Mouse (Mus musculus): Measurements from ENCODE around the gene Cachd1.

The Cachd1 gene

GRCm38 (mm10) chr4:100994442-100995255 is 218.2 kb downstream of the Cachd1 start:
- WGBS, result 90% methylated on average over 18 of the region's 18 CpGs

GRCm38 (mm10) chr4:100995617-100996016 is 219.1 kb downstream of the Cachd1 start:
- WGBS, result 89% methylated on average over 5 of the region's 5 CpGs

GRCm38 (mm10) chr4:100996060-100996651 is 219.7 kb downstream of the Cachd1 start:
- WGBS, result 46% methylated on average over 4 of the region's 4 CpGs

GRCm38 (mm10) chr4:100998145-100998544 is 221.7 kb downstream of the Cachd1 start:
- WGBS, result 5% methylated on average over 2 of the region's 2 CpGs

- WGBS, result 58% methylated on average over 8 of the region's 8 CpGs
These were observed 222.4 kb downstream of the Cachd1 start for GRCm38 (mm10) chr4:100998906-100999305.

- 95% methylated on average over 3 of the region's 3 CpGs for WGBS
These were observed 224.1 kb downstream of the Cachd1 start for GRCm38 (mm10) chr4:101000622-101001021.

GRCm38 (mm10) chr4:101001073-101001472 is 224.6 kb downstream of the Cachd1 start:
- WGBS, result 76% methylated on average over 6 of the region's 6 CpGs

GRCm38 (mm10) chr4:101002961-101003360 is 226.5 kb downstream of the Cachd1 start:
- WGBS, result 90% methylated on average over 16 of the region's 16 CpGs

- 60% methylated on average over 5 of the region's 5 CpGs for WGBS
These were observed 231.9 kb downstream of the Cachd1 start for GRCm38 (mm10) chr4:101008362-101008769.

GRCm38 (mm10) chr4:101009092-101009491 is 232.6 kb downstream of the Cachd1 start:
- WGBS, result 87% methylated on average over 4 of the region's 4 CpGs

GRCm38 (mm10) chr4:101017806-101018205 is 241.3 kb downstream of the Cachd1 start:
- 69% methylated on average over 4 of the region's 4 CpGs for whole genome bisulfite sequencing

GRCm38 (mm10) chr4:101020596-101020995 is 244.1 kb downstream of the Cachd1 start, which contains the start of gene Gm10577:
Gene Gm10577, minus strand, starts transcription at chr4:101020696.
- WGBS, result 70% methylated on average over 4 of the region's 4 CpGs

GRCm38 (mm10) chr4:101026566-101026965 is 250.1 kb downstream of the Cachd1 start:
- 32% methylated on average over 5 of the region's 5 CpGs for WGBS

GRCm38 (mm10) chr4:101026995-101027394 is 250.5 kb downstream of the Cachd1 start:
- 56% methylated on average over 2 of the region's 2 CpGs for WGBS

- WGBS, result 82% methylated on average over 9 of the region's 9 CpGs
These were observed 251.5 kb downstream of the Cachd1 start for GRCm38 (mm10) chr4:101027852-101028411.

- 77% methylated on average over 3 of the region's 3 CpGs for WGBS
These were observed 256.6 kb downstream of the Cachd1 start for GRCm38 (mm10) chr4:101033047-101033446.

- 66% methylated on average over 5 of the region's 5 CpGs for WGBS
These were observed 258.7 kb downstream of the Cachd1 start for GRCm38 (mm10) chr4:101035131-101035530.

- WGBS, result 35% methylated on average over 7 of the region's 7 CpGs
These were observed 260.7 kb downstream of the Cachd1 start for GRCm38 (mm10) chr4:101037156-101037555.

GRCm38 (mm10) chr4:101043691-101044090 is 267.2 kb downstream of the Cachd1 start:
- 87% methylated on average over 2 of the region's 2 CpGs for WGBS

GRCm38 (mm10) chr4:101046576-101046975 is 270.1 kb downstream of the Cachd1 start:
- 77% methylated on average over 4 of the region's 4 CpGs for WGBS

GRCm38 (mm10) chr4:101062146-101062545 is 285.7 kb downstream of the Cachd1 start:
- 44% methylated on average over 2 of the region's 2 CpGs for WGBS

- WGBS, result 62% methylated on average over 5 of the region's 5 CpGs
These were observed 289.9 kb downstream of the Cachd1 start for GRCm38 (mm10) chr4:101066401-101066800.

- 4% methylated on average over 41 of the region's 54 CpGs for WGBS
These were observed 292.3 kb downstream of the Cachd1 start, which contains the start of gene Raver2 for GRCm38 (mm10) chr4:101068786-101069153. Gene Raver2, plus strand, starts transcription at chr4:101068983.

All from cerebral cortex, adult 2 months (tissue).